Mouse (Mus musculus): ENCODE measurements around the gene Ndufaf7. TPM values are rescaled to one million over a fixed set of nuclear protein-coding genes. Genes with fewer than 3 reads are reported as not detected.

Ndufaf7 gene
- polyA plus RNA-seq, 1 experiment, result 69.0 TPM

GRCm38 (mm10) chr17:78935857-78936256 lies 1.1 kb upstream of the Ndufaf7 start:
- peaks cover 3% of the 10 kb centered on the region; the same call in 1 of the 2 replicates for H3K4me1 ChIP-seq (ENCODE audit: control insufficient read depth, insufficient read depth, insufficient read length, low read length)
- H3K4me3 ChIP-seq (ENCODE audit: insufficient read depth, low read depth, low read length), result peak overlapping the region; percentile 90

GRCm38 (mm10) chr17:78937229-78937853 lies 405 bp downstream of the Ndufaf7 start:
- H3K27ac ChIP-seq (replicated peaks; ENCODE audit: low read depth, low read length), result no peak overlapping the region
- H3K4me3 ChIP-seq (ENCODE audit: insufficient read depth, low read depth, low read length), result peak overlapping the region; percentile 83

More at GRCm38 (mm10) chr17:78935857-78936256, 1.1 kb upstream of the Ndufaf7 start:
- no peak overlapping the region for H3K27ac ChIP-seq (replicated peaks; ENCODE audit: low read depth, low read length)

GRCm38 (mm10) chr17:78938927-78939326 lies 2.0 kb downstream of the Ndufaf7 start:
- Histone ChIP-seq H3K27ac (replicated peaks; ENCODE audit: low read depth, low read length) (no peak overlapping the region), H3K4me3 (ENCODE audit: insufficient read depth, low read depth, low read length) (no peak overlapping the region), H3K4me1 (ENCODE audit: control insufficient read depth, insufficient read depth, insufficient read length, low read length) (peaks cover 3% of the 10 kb centered on the region; the same call in 1 of the 2 replicates)

More at GRCm38 (mm10) chr17:78937229-78937853, 405 bp downstream of the Ndufaf7 start:
- peaks cover 3% of the 10 kb centered on the region; the same call in 1 of the 2 replicates for H3K4me1 ChIP-seq (ENCODE audit: control insufficient read depth, insufficient read depth, insufficient read length, low read length)

- H3K4me1 ChIP-seq (ENCODE audit: control insufficient read depth, insufficient read depth, insufficient read length, low read length), result no peaks in the 10 kb centered on the region
- no peak overlapping the region for H3K27ac ChIP-seq (replicated peaks; ENCODE audit: low read depth, low read length)
- no peak overlapping the region for H3K4me3 ChIP-seq (ENCODE audit: insufficient read depth, low read depth, low read length)
Measured at GRCm38 (mm10) chr17:78942579-78942978, 5.6 kb downstream of the Ndufaf7 start.

GRCm38 (mm10) chr17:78951225-78951624 lies 14.3 kb downstream of the Ndufaf7 start:
- no peak overlapping the region for H3K27ac ChIP-seq (replicated peaks; ENCODE audit: low read depth, low read length)
- H3K4me1 ChIP-seq (ENCODE audit: control insufficient read depth, insufficient read depth, insufficient read length, low read length), result no peaks in the 10 kb centered on the region

GRCm38 (mm10) chr17:78952070-78952469 lies 15.1 kb downstream of the Ndufaf7 start:
- no peaks in the 10 kb centered on the region for H3K4me1 ChIP-seq (ENCODE audit: control insufficient read depth, insufficient read depth, insufficient read length, low read length)

More at GRCm38 (mm10) chr17:78951225-78951624, 14.3 kb downstream of the Ndufaf7 start:
- no peak overlapping the region for H3K4me3 ChIP-seq (ENCODE audit: insufficient read depth, low read depth, low read length)

GRCm38 (mm10) chr17:78953240-78953639 lies 16.3 kb downstream of the Ndufaf7 start:
- Histone ChIP-seq H3K4me3 (ENCODE audit: insufficient read depth, low read depth, low read length) (no peak overlapping the region), H3K4me1 (ENCODE audit: control insufficient read depth, insufficient read depth, insufficient read length, low read length) (no peaks in the 10 kb centered on the region), H3K27ac (replicated peaks; ENCODE audit: low read depth, low read length) (no peak overlapping the region)

More at GRCm38 (mm10) chr17:78952070-78952469, 15.1 kb downstream of the Ndufaf7 start:
- Histone ChIP-seq H3K27ac (replicated peaks; ENCODE audit: low read depth, low read length) (no peak overlapping the region), H3K4me3 (ENCODE audit: insufficient read depth, low read depth, low read length) (no peak overlapping the region)

GRCm38 (mm10) chr17:78959473-78959872 lies 22.5 kb downstream of the Ndufaf7 start:
- no peaks in the 10 kb centered on the region for H3K4me1 ChIP-seq (ENCODE audit: control insufficient read depth, insufficient read depth, insufficient read length, low read length)

GRCm38 (mm10) chr17:78964387-78964786 lies 27.5 kb downstream of the Ndufaf7 start:
- no peaks in the 10 kb centered on the region for H3K4me1 ChIP-seq (ENCODE audit: control insufficient read depth, insufficient read depth, insufficient read length, low read length)
- no peak overlapping the region for H3K4me3 ChIP-seq (ENCODE audit: insufficient read depth, low read depth, low read length)
- H3K27ac ChIP-seq (replicated peaks; ENCODE audit: low read depth, low read length), result no peak overlapping the region

More at GRCm38 (mm10) chr17:78959473-78959872, 22.5 kb downstream of the Ndufaf7 start:
- no peak overlapping the region for H3K4me3 ChIP-seq (ENCODE audit: insufficient read depth, low read depth, low read length)
- H3K27ac ChIP-seq (replicated peaks; ENCODE audit: low read depth, low read length), result no peak overlapping the region

- no peak overlapping the region for H3K27ac ChIP-seq (replicated peaks; ENCODE audit: low read depth, low read length)
- H3K4me1 ChIP-seq (ENCODE audit: control insufficient read depth, insufficient read depth, insufficient read length, low read length), result no peaks in the 10 kb centered on the region
- no peak overlapping the region for H3K4me3 ChIP-seq (ENCODE audit: insufficient read depth, low read depth, low read length)
Measured at GRCm38 (mm10) chr17:78966092-78966883, 29.4 kb downstream of the Ndufaf7 start.

- no peak overlapping the region for H3K27ac ChIP-seq (replicated peaks; ENCODE audit: low read depth, low read length)
- no peaks in the 10 kb centered on the region for H3K4me1 ChIP-seq (ENCODE audit: control insufficient read depth, insufficient read depth, insufficient read length, low read length)
- no peak overlapping the region for H3K4me3 ChIP-seq (ENCODE audit: insufficient read depth, low read depth, low read length)
Measured at GRCm38 (mm10) chr17:78968500-78968899, 31.6 kb downstream of the Ndufaf7 start.

GRCm38 (mm10) chr17:78983166-78983565 lies 46.2 kb downstream of the Ndufaf7 start:
- Histone ChIP-seq H3K4me3 (ENCODE audit: insufficient read depth, low read depth, low read length) (no peak overlapping the region), H3K27ac (replicated peaks; ENCODE audit: low read depth, low read length) (no peak overlapping the region), H3K4me1 (ENCODE audit: control insufficient read depth, insufficient read depth, insufficient read length, low read length) (no peaks in the 10 kb centered on the region)

GRCm38 (mm10) chr17:78983736-78984135 lies 46.8 kb downstream of the Ndufaf7 start:
- Histone ChIP-seq H3K4me3 (ENCODE audit: insufficient read depth, low read depth, low read length) (no peak overlapping the region), H3K4me1 (ENCODE audit: control insufficient read depth, insufficient read depth, insufficient read length, low read length) (no peaks in the 10 kb centered on the region), H3K27ac (replicated peaks; ENCODE audit: low read depth, low read length) (no peak overlapping the region)

- Histone ChIP-seq H3K27ac (replicated peaks; ENCODE audit: low read depth, low read length) (no peak overlapping the region), H3K4me3 (ENCODE audit: insufficient read depth, low read depth, low read length) (no peak overlapping the region)
Measured at GRCm38 (mm10) chr17:78989015-78989414, 52.1 kb downstream of the Ndufaf7 start.

GRCm38 (mm10) chr17:78991549-78991948 lies 54.6 kb downstream of the Ndufaf7 start:
- H3K4me3 ChIP-seq (ENCODE audit: insufficient read depth, low read depth, low read length), result no peak overlapping the region
- H3K27ac ChIP-seq (replicated peaks; ENCODE audit: low read depth, low read length), result no peak overlapping the region
- peaks cover 12% of the 10 kb centered on the region for H3K4me1 ChIP-seq (ENCODE audit: control insufficient read depth, insufficient read depth, insufficient read length, low read length)

More at GRCm38 (mm10) chr17:78989015-78989414, 52.1 kb downstream of the Ndufaf7 start:
- H3K4me1 ChIP-seq (ENCODE audit: control insufficient read depth, insufficient read depth, insufficient read length, low read length), result peaks cover 6% of the 10 kb centered on the region

Data from brown adipose tissue, adult 24 weeks (tissue).